18 mouse cellular contexts compared by ENCODE assay signal in the genomic region with DNA sequence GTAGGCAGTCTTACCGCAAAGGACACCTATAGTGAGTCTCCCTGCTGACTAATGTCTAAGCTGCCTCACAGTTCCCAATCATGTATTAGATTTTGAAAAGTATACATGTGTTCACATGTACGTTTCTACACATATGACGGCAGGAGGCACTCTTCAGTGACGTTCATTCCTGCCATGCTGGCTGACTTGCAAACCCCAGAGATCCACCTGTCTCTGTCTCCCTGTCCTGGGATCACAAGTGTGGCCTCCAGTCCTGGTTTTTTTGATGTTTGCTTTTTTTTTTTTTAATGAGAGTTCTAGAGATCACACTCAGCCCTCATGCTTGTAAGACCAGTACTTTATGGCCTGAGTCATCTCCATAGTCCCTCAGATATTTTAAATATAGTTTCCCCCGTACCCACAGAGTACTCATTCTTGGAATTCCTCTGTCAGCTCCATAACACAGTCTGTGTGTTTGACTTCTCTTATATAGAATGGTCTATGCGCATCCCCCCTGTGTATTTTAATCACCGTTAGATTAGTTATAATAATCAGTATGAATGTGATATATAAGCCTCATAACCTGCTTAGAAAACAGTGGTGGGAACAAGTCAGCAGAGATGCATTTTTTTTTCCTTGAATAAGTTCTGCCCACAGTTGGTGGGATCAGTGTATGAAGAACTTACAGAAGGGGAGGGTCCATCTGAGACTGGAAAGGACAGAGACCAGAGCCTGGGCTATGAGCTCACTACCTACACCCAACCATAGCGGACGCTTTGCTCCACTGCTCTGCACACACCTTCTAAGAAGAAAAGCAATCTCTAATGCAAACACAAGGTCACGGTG. TPM values are rescaled to one million over a fixed set of nuclear protein-coding genes. Genes with fewer than 3 reads are reported as not detected.
DNase-seq lines count a peak whose midpoint lies in the region; ATAC-seq and TF ChIP-seq lines count a peak whose summit lies in the region.
"Had no signal": no experiment of that assay in that cellular context is flagged by ENCODE, and none has a peak within 500 bp of the region (broad histone marks: within the 10 kb centered on the region; RNA-seq: fewer than 3 reads in every experiment).

No protein-coding gene starts in this region.

- H3K36me3 ChIP-seq in embryonic facial prominence, embryonic 14.5 days (ENCODE audit: control insufficient read depth, insufficient read depth, low read length): no peaks in the 10 kb centered on the region
- no peaks in the 10 kb centered on the region for H3K36me3 ChIP-seq in embryonic facial prominence, embryonic 10.5 days (replicated peaks)
- H3K36me3 ChIP-seq in kidney, postnatal 0 days (ENCODE audit: insufficient read depth, low read length): no peaks in the 10 kb centered on the region
- H3K36me3 ChIP-seq in embryonic facial prominence, embryonic 15.5 days: no peaks in the 10 kb centered on the region
- H3K36me3 ChIP-seq in stomach, embryonic 14.5 days (ENCODE audit: control insufficient read depth, insufficient read depth, low read length): no peaks in the 10 kb centered on the region
- H3K36me3 ChIP-seq: embryonic facial prominence, embryonic 13.5 days; heart, embryonic 10.5 days; hindbrain, embryonic 12.5 days; midbrain, embryonic 12.5 days had no signal

- H3K4me3 ChIP-seq in embryonic facial prominence, embryonic 14.5 days (ENCODE audit: low read depth, low read length): no peak overlapping the region
- no peak overlapping the region for H3K4me3 ChIP-seq in embryonic facial prominence, embryonic 10.5 days
- H3K4me3 ChIP-seq in kidney, postnatal 0 days (replicated peaks; ENCODE audit: low read depth, low read length): no peak overlapping the region
- no peak overlapping the region for H3K4me3 ChIP-seq in embryonic facial prominence, embryonic 15.5 days (replicated peaks)
- no peak overlapping the region for H3K4me3 ChIP-seq in stomach, embryonic 14.5 days (ENCODE audit: low read depth, low read length)
- H3K4me3 ChIP-seq: embryonic facial prominence, embryonic 13.5 days; heart, embryonic 10.5 days; hindbrain, embryonic 12.5 days; left cerebral cortex, adult 2 months; midbrain, embryonic 12.5 days had no signal

- H3K9me3 ChIP-seq in embryonic facial prominence, embryonic 14.5 days (ENCODE audit: control insufficient read depth, low read length): no peaks in the 10 kb centered on the region
- H3K9me3 ChIP-seq in embryonic facial prominence, embryonic 10.5 days: no peaks in the 10 kb centered on the region
- H3K9me3 ChIP-seq in kidney, postnatal 0 days (replicated peaks; ENCODE audit: low read length): no peaks in the 10 kb centered on the region
- no peaks in the 10 kb centered on the region for H3K9me3 ChIP-seq in embryonic facial prominence, embryonic 15.5 days (replicated peaks)
- H3K9me3 ChIP-seq in stomach, embryonic 14.5 days (ENCODE audit: control insufficient read depth, low read depth, low read length): no peaks in the 10 kb centered on the region
- H3K9me3 ChIP-seq: embryonic facial prominence, embryonic 13.5 days; heart, embryonic 10.5 days; hindbrain, embryonic 12.5 days; midbrain, embryonic 12.5 days had no signal

- no peak for DNase-seq in embryonic facial prominence, embryonic 14.5 days (ENCODE audit: low spot score)
- DNase-seq in embryonic facial prominence, embryonic 10.5 days (ENCODE audit: low spot score): no peak
- no peak for DNase-seq in kidney, postnatal 0 days (ENCODE audit: low spot score)
- DNase-seq in kidney, adult 8-10 months: no peak
- DNase-seq in ovary, postnatal 14 days (ENCODE audit: low spot score): no peak
- no peak for DNase-seq in retina, postnatal 1 day
- DNase-seq: adrenal gland, postnatal 36 days; cerebellum, postnatal 25 days; right cerebral cortex, postnatal 25 days; thymus, postnatal 25 days had no signal

- H3K27ac ChIP-seq in embryonic facial prominence, embryonic 14.5 days (replicated peaks; ENCODE audit: low read depth, low read length): no peak overlapping the region; the same call in 1 of the 2 replicates
- no peak overlapping the region; the same call in 1 of the 2 replicates for H3K27ac ChIP-seq in embryonic facial prominence, embryonic 10.5 days (replicated peaks)
- H3K27ac ChIP-seq in kidney, postnatal 0 days: peak overlapping the region; percentile 55; the same call in 1 of the 2 replicates
- no peak overlapping the region; the same call in 1 of the 2 replicates for H3K27ac ChIP-seq in embryonic facial prominence, embryonic 15.5 days (replicated peaks)
- peak overlapping the region; percentile 53; the same call in 1 of the 2 replicates for H3K27ac ChIP-seq in stomach, embryonic 14.5 days (ENCODE audit: low read length)
- H3K27ac ChIP-seq: embryonic facial prominence, embryonic 13.5 days; heart, embryonic 10.5 days; hindbrain, embryonic 12.5 days; left cerebral cortex, adult 2 months; midbrain, embryonic 12.5 days had no signal

- H3K4me2 ChIP-seq in embryonic facial prominence, embryonic 14.5 days (ENCODE audit: low read depth, low read length): no peak overlapping the region
- no peak overlapping the region for H3K4me2 ChIP-seq in kidney, postnatal 0 days (ENCODE audit: low read length)
- no peak overlapping the region for H3K4me2 ChIP-seq in embryonic facial prominence, embryonic 15.5 days (replicated peaks)
- H3K4me2 ChIP-seq in stomach, embryonic 14.5 days (replicated peaks; ENCODE audit: low read depth, low read length): no peak overlapping the region
- H3K4me2 ChIP-seq: embryonic facial prominence, embryonic 13.5 days; hindbrain, embryonic 12.5 days; midbrain, embryonic 12.5 days had no signal

- TF ChIP-seq CTCF in kidney, postnatal 0 days (IDR thresholded peaks at IDR 0.05; ENCODE audit: low read depth): no peak

- no peaks in the 10 kb centered on the region for H3K27me3 ChIP-seq in embryonic facial prominence, embryonic 14.5 days (replicated peaks; ENCODE audit: control insufficient read depth, insufficient read depth, low read length)
- no peaks in the 10 kb centered on the region; the same call in 1 of the 2 replicates for H3K27me3 ChIP-seq in embryonic facial prominence, embryonic 10.5 days (replicated peaks; ENCODE audit: low read depth, poor library complexity, severe bottlenecking)
- no peaks in the 10 kb centered on the region for H3K27me3 ChIP-seq in kidney, postnatal 0 days (ENCODE audit: insufficient read depth, low read length)
- H3K27me3 ChIP-seq in embryonic facial prominence, embryonic 15.5 days: no peaks in the 10 kb centered on the region
- H3K27me3 ChIP-seq in stomach, embryonic 14.5 days (ENCODE audit: control insufficient read depth, insufficient read depth, low read length): no peaks in the 10 kb centered on the region
- H3K27me3 ChIP-seq: embryonic facial prominence, embryonic 13.5 days; hindbrain, embryonic 12.5 days; midbrain, embryonic 12.5 days had no signal

- H3K4me1 ChIP-seq in embryonic facial prominence, embryonic 14.5 days (ENCODE audit: control insufficient read depth, insufficient read depth, low read length): peaks cover 29% of the 10 kb centered on the region; the same call in 1 of the 2 replicates
- H3K4me1 ChIP-seq in embryonic facial prominence, embryonic 10.5 days: peaks cover 37% of the 10 kb centered on the region
- H3K4me1 ChIP-seq in kidney, postnatal 0 days (replicated peaks; ENCODE audit: insufficient read depth, low read length): no peaks in the 10 kb centered on the region; the same call in 1 of the 2 replicates
- H3K4me1 ChIP-seq in embryonic facial prominence, embryonic 15.5 days: peaks cover 40% of the 10 kb centered on the region
- H3K4me1 ChIP-seq in stomach, embryonic 14.5 days (ENCODE audit: control insufficient read depth, insufficient read depth, low read length): peaks cover 23% of the 10 kb centered on the region

- 0 out of 2 replicates have a peak, but pooled peaks have one; percentile 45 for ATAC-seq in embryonic facial prominence, embryonic 14.5 days (ENCODE audit: low read depth)
- ATAC-seq in kidney, postnatal 0 days (replicated peaks; ENCODE audit: low FRiP score, low read depth): peak; percentile 17; the same call in 1 of the 2 replicates
- ATAC-seq in embryonic facial prominence, embryonic 15.5 days (ENCODE audit: insufficient number of reproducible peaks, low FRiP score, low TSS enrichment, low read depth): 0 out of 2 replicates have a peak, but pooled peaks have one; percentile 55
- peak; percentile 58; the same call in 1 of the 2 replicates for ATAC-seq in stomach, embryonic 14.5 days (ENCODE audit: insufficient number of reproducible peaks, insufficient read depth, low FRiP score, low read depth)
- ATAC-seq: forebrain, embryonic 16.5 days had no signal

- 69% methylated on average over 10 of the region's 10 CpGs for WGBS in embryonic facial prominence, embryonic 14.5 days
- 86% methylated on average over 10 of the region's 10 CpGs for WGBS in embryonic facial prominence, embryonic 10.5 days
- 63% methylated on average over 10 of the region's 10 CpGs for WGBS in kidney, postnatal 0 days
- 70% methylated on average over 10 of the region's 10 CpGs for WGBS in embryonic facial prominence, embryonic 15.5 days
- 59% methylated on average over 10 of the region's 10 CpGs for WGBS in stomach, embryonic 14.5 days

- H3K9ac ChIP-seq in embryonic facial prominence, embryonic 14.5 days (ENCODE audit: low read depth, low read length): no peak overlapping the region
- no peak overlapping the region for H3K9ac ChIP-seq in kidney, postnatal 0 days (ENCODE audit: low read depth, low read length)
- H3K9ac ChIP-seq in embryonic facial prominence, embryonic 15.5 days: no peak overlapping the region
- H3K9ac ChIP-seq in stomach, embryonic 14.5 days (replicated peaks; ENCODE audit: low read depth, low read length): no peak overlapping the region
- H3K9ac ChIP-seq: embryonic facial prominence, embryonic 13.5 days; hindbrain, embryonic 12.5 days; midbrain, embryonic 12.5 days had no signal

RNA-seq across cellular contexts. Expression of gene Ets2, which starts 40.3 kb away (rescaled TPM):
- 55.7 and 56.8 TPM in 2 replicates for polyA plus RNA-seq in embryonic facial prominence, embryonic 14.5 days (2014; fragmentation: Nextera tagmentation; extraction: Ambion mirVana)
- polyA plus RNA-seq in embryonic facial prominence, embryonic 10.5 days (2016; fragmentation: Nextera tagmentation; extraction: Ambion mirVana): 32.6 and 33.2 TPM in 2 replicates
- 50.8 and 51.7 TPM in 2 replicates for polyA plus RNA-seq in kidney, postnatal 0 days (2015; fragmentation: Nextera tagmentation; extraction: Ambion mirVana)
- 84.3 and 92.0 TPM in 2 replicates for polyA plus RNA-seq in embryonic facial prominence, embryonic 15.5 days (2015; fragmentation: Nextera tagmentation; extraction: Ambion mirVana)
- 37.9 and 45.1 TPM in 2 replicates for polyA plus RNA-seq in stomach, embryonic 14.5 days (2014; fragmentation: Nextera tagmentation; extraction: Ambion mirVana)

Comparison
In these comparisons a context has a peak if more than half of its experiments do, and no peak if none do; other contexts are left out.
1. H3K27ac ChIP-seq: peak in kidney, postnatal 0 days (single experiment) and stomach, embryonic 14.5 days (single experiment); none in embryonic facial prominence, embryonic 14.5 days (single experiment), embryonic facial prominence, embryonic 10.5 days (single experiment) and embryonic facial prominence, embryonic 15.5 days (single experiment).
2. Peak in every context shown above with its lines, with median percentiles within 50 percentile points of each other: ATAC-seq.